Mouse (Mus musculus): ENCODE data around the gene Adamts3.

GRCm38 (mm10) chr5:89730411-89730810, 152.7 kb downstream of the Adamts3 start:
- TF ChIP-seq CTCF (IDR thresholded peaks at IDR 0.05) (no peak), POLR2A (IDR thresholded peaks at IDR 0.05; ENCODE audit: insufficient read depth, low read depth, low read length) (no peak), EP300 (IDR thresholded peaks at IDR 0.05; ENCODE audit: insufficient read depth, low read depth, low read length) (no peak)

Data from heart, adult 2 months (tissue).